Mouse (Mus musculus): Measurements from ENCODE around the gene Lsm3. TPM values are rescaled to one million over a fixed set of nuclear protein-coding genes. Genes with fewer than 3 reads are reported as not detected.

Lsm3 gene
- polyA plus RNA-seq, 1 experiment from 2014 or later = 332 TPM

- no peaks in the 10 kb centered on the region for H3K4me1 ChIP-seq (ENCODE audit: control insufficient read depth, insufficient read depth, low read length)
- H3K9ac ChIP-seq (ENCODE audit: low read depth, low read length) = no peak overlapping the region
- no peak overlapping the region for H3K27ac ChIP-seq (ENCODE audit: low read depth, low read length)
- H3K4me3 ChIP-seq (ENCODE audit: low read length) = no peak overlapping the region
- 79% methylated on average over 4 of the region's 4 CpGs for WGBS
- H3K4me2 ChIP-seq (replicated peaks; ENCODE audit: low read depth, low read length) = no peak overlapping the region
- no peak for ATAC-seq (ENCODE audit: low FRiP score, low TSS enrichment)
- no peaks in the 10 kb centered on the region for H3K36me3 ChIP-seq (ENCODE audit: control insufficient read depth, insufficient read depth, low read length)
- no peaks in the 10 kb centered on the region for H3K27me3 ChIP-seq (ENCODE audit: control insufficient read depth, insufficient read depth, low read length)
- no peaks in the 10 kb centered on the region for H3K9me3 ChIP-seq (ENCODE audit: control insufficient read depth, low read length)
Measured at GRCm38 (mm10) chr6:91559371-91559770, 43.6 kb downstream of the Lsm3 start.

GRCm38 (mm10) chr6:91560186-91560585 is 44.5 kb downstream of the Lsm3 start:
- H3K4me2 ChIP-seq (replicated peaks; ENCODE audit: low read depth, low read length) = no peak overlapping the region
- WGBS = 94% methylated on average over 3 of the region's 3 CpGs
- H3K4me3 ChIP-seq (ENCODE audit: low read length) = no peak overlapping the region
- no peaks in the 10 kb centered on the region for H3K4me1 ChIP-seq (ENCODE audit: control insufficient read depth, insufficient read depth, low read length)
- no peak for ATAC-seq (ENCODE audit: low FRiP score, low TSS enrichment)
- no peaks in the 10 kb centered on the region for H3K36me3 ChIP-seq (ENCODE audit: control insufficient read depth, insufficient read depth, low read length)
- no peak overlapping the region for H3K9ac ChIP-seq (ENCODE audit: low read depth, low read length)
- H3K27ac ChIP-seq (ENCODE audit: low read depth, low read length) = no peak overlapping the region
- no peaks in the 10 kb centered on the region for H3K9me3 ChIP-seq (ENCODE audit: control insufficient read depth, low read length)
- no peaks in the 10 kb centered on the region for H3K27me3 ChIP-seq (ENCODE audit: control insufficient read depth, insufficient read depth, low read length)

- 84% methylated on average over 3 of the region's 3 CpGs for whole genome bisulfite sequencing
- Histone ChIP-seq H3K4me2 (replicated peaks; ENCODE audit: low read depth, low read length) (no peak overlapping the region), H3K27me3 (ENCODE audit: control insufficient read depth, insufficient read depth, low read length) (no peaks in the 10 kb centered on the region), H3K27ac (ENCODE audit: low read depth, low read length) (no peak overlapping the region), H3K4me1 (ENCODE audit: control insufficient read depth, insufficient read depth, low read length) (no peaks in the 10 kb centered on the region), H3K9me3 (ENCODE audit: control insufficient read depth, low read length) (no peaks in the 10 kb centered on the region), H3K4me3 (ENCODE audit: low read length) (no peak overlapping the region), H3K36me3 (ENCODE audit: control insufficient read depth, insufficient read depth, low read length) (no peaks in the 10 kb centered on the region), H3K9ac (ENCODE audit: low read depth, low read length) (no peak overlapping the region)
- ATAC-seq (ENCODE audit: low FRiP score, low TSS enrichment) = no peak
Measured at GRCm38 (mm10) chr6:91563031-91563430, 47.3 kb downstream of the Lsm3 start.

- no peaks in the 10 kb centered on the region for H3K27me3 ChIP-seq (ENCODE audit: control insufficient read depth, insufficient read depth, low read length)
- 53% methylated on average over 9 of the region's 9 CpGs for WGBS
Measured at GRCm38 (mm10) chr6:91566407-91566806, 50.7 kb downstream of the Lsm3 start.

More at GRCm38 (mm10) chr6:91566407-91566806, 50.7 kb downstream of the Lsm3 start:
- Histone ChIP-seq H3K9me3 (ENCODE audit: control insufficient read depth, low read length) (no peaks in the 10 kb centered on the region), H3K4me3 (ENCODE audit: low read length) (no peak overlapping the region), H3K4me1 (ENCODE audit: control insufficient read depth, insufficient read depth, low read length) (no peaks in the 10 kb centered on the region), H3K27ac (ENCODE audit: low read depth, low read length) (no peak overlapping the region), H3K4me2 (replicated peaks; ENCODE audit: low read depth, low read length) (no peak overlapping the region), H3K9ac (ENCODE audit: low read depth, low read length) (no peak overlapping the region), H3K36me3 (ENCODE audit: control insufficient read depth, insufficient read depth, low read length) (no peaks in the 10 kb centered on the region)
- no peak for ATAC-seq (ENCODE audit: low FRiP score, low TSS enrichment)

Other genes starting within 250 kb of the Lsm3 start
- gene Wnt7a, start 104.6 kb upstream of the Lsm3 start, polyA plus RNA-seq (2014; fragmentation: Nextera tagmentation; extraction: Ambion mirVana) = 0.22 TPM in 1 of 2 replicates, not detected in the other
- 31.7 and 33.1 TPM in 2 replicates for gene Chchd4, start 42.4 kb upstream of the Lsm3 start, polyA plus RNA-seq (2014; fragmentation: Nextera tagmentation; extraction: Ambion mirVana)
- gene Tmem43, start 42.2 kb upstream of the Lsm3 start, polyA plus RNA-seq (2014; fragmentation: Nextera tagmentation; extraction: Ambion mirVana) = 31.1 and 47.9 TPM in 2 replicates
- 15.8 and 25.4 TPM in 2 replicates for gene Xpc, start within 50 bp of the Lsm3 start, polyA plus RNA-seq (2014; fragmentation: Nextera tagmentation; extraction: Ambion mirVana)
- gene Slc6a6, start 168.1 kb downstream of the Lsm3 start, polyA plus RNA-seq (2014; fragmentation: Nextera tagmentation; extraction: Ambion mirVana) = 51.7 and 95.1 TPM in 2 replicates

Measured in kidney, embryonic 14.5 days (tissue).